In the genomic region with DNA sequence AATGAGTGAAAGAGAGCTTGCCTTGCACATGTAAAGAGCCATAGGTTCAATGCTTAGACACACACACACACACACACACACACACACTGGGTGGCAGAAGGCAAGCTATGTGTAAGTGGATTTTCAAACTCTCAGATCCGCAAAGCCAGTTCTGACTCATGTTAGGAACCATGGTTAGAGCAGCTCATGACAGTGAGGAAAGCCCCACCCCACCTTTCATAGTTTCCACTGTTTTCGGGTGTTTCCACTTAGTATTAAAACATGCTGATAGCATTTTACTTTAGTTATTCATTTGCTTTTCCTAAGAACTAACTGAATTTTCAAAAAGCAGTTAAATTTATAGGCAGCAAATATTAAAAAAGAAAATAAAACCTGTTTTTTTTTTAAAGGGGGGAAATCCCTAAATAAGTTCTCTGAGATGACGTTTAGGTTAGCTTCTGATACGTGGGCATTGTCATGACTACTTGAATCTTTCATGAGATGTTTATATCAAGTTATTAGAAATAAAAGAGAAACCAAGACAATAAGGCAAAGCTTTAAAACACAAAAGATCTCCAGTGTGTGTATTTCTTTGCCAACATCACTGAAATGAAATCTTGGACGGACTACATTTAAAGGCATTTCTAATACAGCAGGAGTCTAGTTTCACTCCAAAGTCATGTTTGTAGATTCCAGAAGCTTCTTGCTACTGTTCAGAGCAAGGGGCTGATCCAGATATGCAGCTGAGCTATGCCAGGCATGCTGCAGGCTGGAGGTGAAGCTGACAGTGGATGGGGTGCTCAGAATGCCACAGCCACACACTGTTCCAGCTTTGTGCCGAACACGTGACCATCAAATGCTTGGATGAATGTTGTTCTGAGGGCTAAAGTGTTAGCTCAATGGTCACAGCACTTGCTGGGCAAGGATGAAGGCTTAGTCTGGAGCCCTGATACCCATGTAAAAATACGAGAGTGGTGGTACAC, we compare ENCODE assay signal across 27 mouse cellular contexts. TPM values are rescaled to one million over a fixed set of nuclear protein-coding genes. Genes with fewer than 3 reads are reported as not detected.
A peak's percentile ranks its signal among the peaks of the same experiment; 100 is the strongest.
DNase-seq lines count a peak whose midpoint lies in the region; ATAC-seq and TF ChIP-seq lines count a peak whose summit lies in the region.
"Had no signal": no experiment of that assay in that cellular context is flagged by ENCODE, and none has a peak within 500 bp of the region (broad histone marks: within the 10 kb centered on the region; RNA-seq: fewer than 3 reads in every experiment).

No protein-coding gene starts in this region.

- no peaks in the 10 kb centered on the region for H3K36me3 ChIP-seq in heart, embryonic 14.5 days (ENCODE audit: control insufficient read depth, insufficient read depth, low read length)
- no peaks in the 10 kb centered on the region for H3K36me3 ChIP-seq in C2C12 (ENCODE audit: control insufficient read depth, insufficient read depth)
- H3K36me3 ChIP-seq in kidney, embryonic 14.5 days (ENCODE audit: control insufficient read depth, insufficient read depth, low read length) = no peaks in the 10 kb centered on the region
- H3K36me3 ChIP-seq: hindbrain, embryonic 15.5 days; limb, embryonic 10.5 days; lung, embryonic 15.5 days; midbrain, embryonic 10.5 days; neural tube, embryonic 12.5 days had no signal

- no peaks in the 10 kb centered on the region for H3K79me2 ChIP-seq in C2C12 (ENCODE audit: control insufficient read depth, insufficient read depth)

- WGBS in heart, embryonic 14.5 days = 44% methylated on average over 8 of the region's 8 CpGs
- 85% methylated on average over 8 of the region's 8 CpGs for WGBS in kidney, embryonic 14.5 days

- H3K4me2 ChIP-seq in heart, embryonic 14.5 days (ENCODE audit: low read length) = no peak overlapping the region; the same call in 1 of the 2 replicates
- no peak overlapping the region for H3K4me2 ChIP-seq in kidney, embryonic 14.5 days (replicated peaks; ENCODE audit: low read depth, low read length)
- H3K4me2 ChIP-seq: hindbrain, embryonic 15.5 days; liver, embryonic 11.5 days; lung, embryonic 15.5 days; neural tube, embryonic 12.5 days had no signal

- no peaks in the 10 kb centered on the region for H3K9me3 ChIP-seq in heart, embryonic 14.5 days (ENCODE audit: control insufficient read depth, low read length)
- no peaks in the 10 kb centered on the region for H3K9me3 ChIP-seq in kidney, embryonic 14.5 days (ENCODE audit: control insufficient read depth, low read length)
- H3K9me3 ChIP-seq: hindbrain, embryonic 15.5 days; limb, embryonic 10.5 days; lung, embryonic 15.5 days; midbrain, embryonic 10.5 days; neural tube, embryonic 12.5 days had no signal

- H3K27ac ChIP-seq in heart, embryonic 14.5 days (replicated peaks in 1 of 2; ENCODE audit: control insufficient read depth in 1 of 2, insufficient read depth in 1 of 2, low read depth in 2 of 2, low read length in 2 of 2) = peak overlapping the region; percentile 17 to 20; a peak in 1 of 4 replicates
- H3K27ac ChIP-seq in kidney, embryonic 14.5 days (ENCODE audit: low read depth, low read length) = no peak overlapping the region
- H3K27ac ChIP-seq: hindbrain, embryonic 15.5 days; limb, embryonic 10.5 days; lung, embryonic 15.5 days; midbrain, embryonic 10.5 days; neural tube, embryonic 12.5 days had no signal

- TF ChIP-seq CTCF in C2C12 (IDR thresholded peaks at IDR 0.05; ENCODE audit: control insufficient read depth, insufficient read depth, insufficient read length) = no peak

- no peaks in the 10 kb centered on the region for H3K27me3 ChIP-seq in heart, embryonic 14.5 days (ENCODE audit: control insufficient read depth, insufficient read depth, low read length)
- H3K27me3 ChIP-seq in C2C12 (ENCODE audit: control insufficient read depth, insufficient read depth, insufficient read length) = peaks cover 37% of the 10 kb centered on the region
- H3K27me3 ChIP-seq in kidney, embryonic 14.5 days (ENCODE audit: control insufficient read depth, insufficient read depth, low read length) = no peaks in the 10 kb centered on the region
- H3K27me3 ChIP-seq: hindbrain, embryonic 15.5 days; lung, embryonic 15.5 days; neural tube, embryonic 12.5 days had no signal

- H3K9ac ChIP-seq in heart, embryonic 14.5 days (ENCODE audit: low read length) = no peak overlapping the region
- no peak overlapping the region for H3K9ac ChIP-seq in kidney, embryonic 14.5 days (ENCODE audit: low read depth, low read length)
- H3K9ac ChIP-seq: forebrain, postnatal 0 days; hindbrain, embryonic 15.5 days; lung, embryonic 15.5 days; neural tube, embryonic 12.5 days had no signal

- ATAC-seq in heart, embryonic 14.5 days (ENCODE audit: insufficient number of reproducible peaks, insufficient read depth, low FRiP score, low read depth) = no peak
- ATAC-seq in kidney, embryonic 14.5 days (ENCODE audit: low FRiP score, low TSS enrichment) = no peak

- no peaks in the 10 kb centered on the region for H3K79me3 ChIP-seq in C2C12 (ENCODE audit: low read depth)

- H3K4me1 ChIP-seq in heart, embryonic 14.5 days (ENCODE audit: control insufficient read depth in 2 of 2, insufficient read depth in 2 of 2, low read length in 2 of 2) = peaks cover 10 to 17% of the 10 kb centered on the region in 2 experiments
- no peaks in the 10 kb centered on the region for H3K4me1 ChIP-seq in kidney, embryonic 14.5 days (ENCODE audit: control insufficient read depth, insufficient read depth, low read length)
- H3K4me1 ChIP-seq: hindbrain, embryonic 15.5 days; limb, embryonic 10.5 days; lung, embryonic 15.5 days; midbrain, embryonic 10.5 days; neural tube, embryonic 12.5 days had no signal

- no peak for DNase-seq in heart, postnatal 4 days
- DNase-seq in NIH3T3 (ENCODE audit: low read depth) = peak; percentile 28
- DNase-seq in lung, postnatal 10 days = peak; percentile 6
- no peak for DNase-seq in ovary, postnatal 10 days (ENCODE audit: low spot score)
- DNase-seq: adrenal gland, postnatal 36 days; cerebellum, adult 8-10 months; kidney, adult 18-20 months; kidney, postnatal 14 days; thymus, postnatal 25 days had no signal

- H3K4me3 ChIP-seq in heart, embryonic 14.5 days (ENCODE audit: control insufficient read depth in 1 of 2, insufficient read depth in 1 of 2, low read depth in 1 of 2, low read length in 2 of 2) = no peak overlapping the region
- no peak overlapping the region for H3K4me3 ChIP-seq in C2C12 (ENCODE audit: insufficient read depth, poor library complexity, severe bottlenecking)
- no peak overlapping the region for H3K4me3 ChIP-seq in kidney, embryonic 14.5 days (ENCODE audit: low read length)
- H3K4me3 ChIP-seq: erythroblast, embryonic 14.5 days; hindbrain, embryonic 15.5 days; limb, embryonic 10.5 days; lung, embryonic 15.5 days; midbrain, embryonic 10.5 days; neural tube, embryonic 12.5 days had no signal

- no peak overlapping the region for H3ac ChIP-seq in C2C12 (ENCODE audit: control insufficient read depth, insufficient read length, low read depth)

TF ChIP-seq in C2C12, 6 proteins besides CTCF, POLR2A, EP300 and RAD21:
- TF ChIP-seq MAX (IDR thresholded peaks at IDR 0.05) (no peak), FOSL1 (IDR thresholded peaks at IDR 0.05; ENCODE audit: insufficient read depth, low read length, poor library complexity, severe bottlenecking) (no peak), CEBPB (IDR thresholded peaks at IDR 0.05; ENCODE audit: low read depth) (no peak), USF1 (IDR thresholded peaks at IDR 0.05; ENCODE audit: low read depth) (peak; percentile 11), MYOD1 (IDR thresholded peaks at IDR 0.05; ENCODE audit: control insufficient read depth, insufficient read length, low read depth) (no peak), MYOG (IDR thresholded peaks at IDR 0.05; ENCODE audit: control insufficient read depth, extremely low read depth, insufficient read length) (no peak)

RNA-seq across cellular contexts. Expression of a gene that starts 6.2 kb away (rescaled TPM):
- polyA plus RNA-seq in heart, embryonic 14.5 days (2014; fragmentation: Nextera tagmentation; extraction: Ambion mirVana) = not detected in 2 replicates
- total RNA-seq in heart, postnatal 4 days (2021) = not detected
- polyA plus RNA-seq in C2C12 (2012; fragmentation: generic; extraction: Trizol) = not detected
- polyA plus RNA-seq in kidney, embryonic 14.5 days (2014; fragmentation: Nextera tagmentation; extraction: Ambion mirVana) = not detected in 2 replicates
- total RNA-seq: adrenal gland, postnatal 36 days; common myeloid progenitor, adult 5-6 weeks; forebrain, postnatal 0 days; gastrocnemius, adult 8-10 months; heart, postnatal 10 days; layer of hippocampus, adult 8-10 months; left cerebral cortex, adult 18-20 months had no signal
- polyA plus RNA-seq: embryonic facial prominence, embryonic 11.5 days; erythroblast, embryonic 14.5 days; forebrain, postnatal 0 days; hindbrain, embryonic 15.5 days; limb, embryonic 10.5 days; liver, embryonic 11.5 days; lung, embryonic 15.5 days; midbrain, embryonic 10.5 days; neural tube, embryonic 12.5 days; spleen, adult 2 months had no signal

RNA-seq across cellular contexts. Expression of a gene that starts 31.7 kb away (rescaled TPM):
- polyA plus RNA-seq in heart, embryonic 14.5 days (2014; fragmentation: Nextera tagmentation; extraction: Ambion mirVana) = 2.4 and 2.7 TPM in 2 replicates
- 1 to 10 TPM in 1 of 2 experiments, under 1 TPM in 1; 0.83 to 1.5 TPM for total RNA-seq in heart, postnatal 4 days (2021)
- polyA plus RNA-seq in C2C12 (2012; fragmentation: generic; extraction: Trizol) = not detected
- polyA plus RNA-seq in kidney, embryonic 14.5 days (2014; fragmentation: Nextera tagmentation; extraction: Ambion mirVana) = 0.74 and 1.4 TPM in 2 replicates
- total RNA-seq: common myeloid progenitor, adult 5-6 weeks had no signal
- polyA plus RNA-seq: erythroblast, embryonic 14.5 days had no signal

RNA-seq across cellular contexts. Expression of a gene that starts 35.8 kb away (rescaled TPM):
- not detected in 2 replicates for polyA plus RNA-seq in heart, embryonic 14.5 days (2014; fragmentation: Nextera tagmentation; extraction: Ambion mirVana)
- total RNA-seq in heart, postnatal 4 days (2021) = not detected
- not detected for polyA plus RNA-seq in C2C12 (2012; fragmentation: generic; extraction: Trizol)
- not detected in 2 replicates for polyA plus RNA-seq in kidney, embryonic 14.5 days (2014; fragmentation: Nextera tagmentation; extraction: Ambion mirVana)
- total RNA-seq: adrenal gland, postnatal 36 days; common myeloid progenitor, adult 5-6 weeks; forebrain, postnatal 0 days; gastrocnemius, adult 8-10 months; heart, postnatal 10 days; layer of hippocampus, adult 8-10 months; left cerebral cortex, adult 18-20 months had no signal
- polyA plus RNA-seq: embryonic facial prominence, embryonic 11.5 days; erythroblast, embryonic 14.5 days; forebrain, postnatal 0 days; hindbrain, embryonic 15.5 days; limb, embryonic 10.5 days; liver, embryonic 11.5 days; lung, embryonic 15.5 days; midbrain, embryonic 10.5 days; neural tube, embryonic 12.5 days; spleen, adult 2 months had no signal

RNA-seq across cellular contexts. Expression of a gene that starts 38.2 kb away (rescaled TPM):
- not detected in 2 replicates for polyA plus RNA-seq in heart, embryonic 14.5 days (2014; fragmentation: Nextera tagmentation; extraction: Ambion mirVana)
- total RNA-seq in heart, postnatal 4 days (2021) = not detected
- polyA plus RNA-seq in C2C12 (2012; fragmentation: generic; extraction: Trizol) = not detected
- not detected in 2 replicates for polyA plus RNA-seq in kidney, embryonic 14.5 days (2014; fragmentation: Nextera tagmentation; extraction: Ambion mirVana)
- total RNA-seq: adrenal gland, postnatal 36 days; common myeloid progenitor, adult 5-6 weeks; forebrain, postnatal 0 days; gastrocnemius, adult 8-10 months; heart, postnatal 10 days; layer of hippocampus, adult 8-10 months; left cerebral cortex, adult 18-20 months had no signal
- polyA plus RNA-seq: embryonic facial prominence, embryonic 11.5 days; erythroblast, embryonic 14.5 days; forebrain, postnatal 0 days; hindbrain, embryonic 15.5 days; limb, embryonic 10.5 days; liver, embryonic 11.5 days; lung, embryonic 15.5 days; midbrain, embryonic 10.5 days; neural tube, embryonic 12.5 days; spleen, adult 2 months had no signal

RNA-seq across cellular contexts. Expression of a gene that starts 46.4 kb away (rescaled TPM):
- polyA plus RNA-seq in heart, embryonic 14.5 days (2014; fragmentation: Nextera tagmentation; extraction: Ambion mirVana) = not detected in 2 replicates
- not detected for total RNA-seq in heart, postnatal 4 days (2021)
- polyA plus RNA-seq in C2C12 (2012; fragmentation: generic; extraction: Trizol) = not detected
- polyA plus RNA-seq in kidney, embryonic 14.5 days (2014; fragmentation: Nextera tagmentation; extraction: Ambion mirVana) = not detected in 2 replicates
- total RNA-seq: adrenal gland, postnatal 36 days; common myeloid progenitor, adult 5-6 weeks; forebrain, postnatal 0 days; gastrocnemius, adult 8-10 months; heart, postnatal 10 days; layer of hippocampus, adult 8-10 months; left cerebral cortex, adult 18-20 months had no signal
- polyA plus RNA-seq: embryonic facial prominence, embryonic 11.5 days; erythroblast, embryonic 14.5 days; forebrain, postnatal 0 days; hindbrain, embryonic 15.5 days; limb, embryonic 10.5 days; liver, embryonic 11.5 days; lung, embryonic 15.5 days; midbrain, embryonic 10.5 days; neural tube, embryonic 12.5 days; spleen, adult 2 months had no signal

Comparison
In these comparisons a context has a peak if more than half of its experiments do, and no peak if none do; other contexts are left out.
1. DNase-seq: peak in NIH3T3 (single experiment) and lung, postnatal 10 days (single experiment); none in heart, postnatal 4 days (single experiment) and ovary, postnatal 10 days (single experiment).